8 mouse cellular contexts compared by ENCODE assay signal in the genomic region with DNA sequence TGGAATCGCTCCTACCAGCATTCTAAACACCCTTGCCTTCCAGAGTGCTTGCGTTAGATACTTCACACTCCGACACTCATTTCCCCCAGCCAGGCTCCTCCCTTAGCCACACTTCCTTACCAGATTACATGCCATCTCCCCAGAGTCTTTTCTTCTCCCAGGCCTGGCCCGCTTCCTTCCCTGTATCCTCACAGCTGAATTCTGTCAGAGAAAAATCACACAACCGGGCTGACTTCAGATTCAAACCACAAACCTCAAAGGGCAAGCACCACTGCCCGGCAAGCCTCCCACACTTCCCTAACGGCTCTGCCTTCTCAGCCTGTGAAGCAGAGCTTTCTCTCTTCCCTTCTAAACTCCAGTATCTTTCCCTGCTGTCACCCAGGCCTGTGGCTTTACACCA. TPM values are rescaled to one million over a fixed set of nuclear protein-coding genes. Genes with fewer than 3 reads are reported as not detected.
A peak's percentile ranks its signal among the peaks of the same experiment; 100 is the strongest.
DNase-seq lines count a peak whose midpoint lies in the region; ATAC-seq and TF ChIP-seq lines count a peak whose summit lies in the region.

No protein-coding gene starts in this region.

- H3K36me3 ChIP-seq in stomach, postnatal 0 days (ENCODE audit: control insufficient read depth, insufficient read depth, low read length) = no peaks in the 10 kb centered on the region; the same call in 1 of the 2 replicates

- ATAC-seq in common myeloid progenitor, adult 5-6 weeks (replicated peaks; ENCODE audit: low read depth, poor library complexity, severe bottlenecking) = peak; percentile 87
- no peak for ATAC-seq in stomach, postnatal 0 days (ENCODE audit: low FRiP score, low TSS enrichment)

- peak; percentile 13 for DNase-seq in embryo, embryonic 11 days
- no peak for DNase-seq in embryo, embryonic 10.5 days (ENCODE audit: low spot score)
- peak; percentile 48 to 55 for DNase-seq in heart, postnatal 14 days
- DNase-seq in lung, postnatal 10 days = peak; percentile 59
- peak; percentile 19 for DNase-seq in stomach, postnatal 0 days (ENCODE audit: low spot score)
- no peak for DNase-seq in left cerebral cortex, postnatal 36 days (ENCODE audit: low spot score in 2 of 2)
- DNase-seq in frontal cortex, postnatal 25 days (ENCODE audit: low spot score in 2 of 2) = no peak

- H3K27ac ChIP-seq in stomach, postnatal 0 days (replicated peaks) = no peak overlapping the region; the same call in 1 of the 2 replicates

- peak overlapping the region; percentile 4; the same call in 1 of the 2 replicates for H3K9ac ChIP-seq in stomach, postnatal 0 days (ENCODE audit: low read length)

- no peak overlapping the region for H3K4me2 ChIP-seq in stomach, postnatal 0 days (replicated peaks; ENCODE audit: low read depth)

- no peaks in the 10 kb centered on the region for H3K27me3 ChIP-seq in stomach, postnatal 0 days (ENCODE audit: control insufficient read depth, insufficient read depth, low read length)

- TF ChIP-seq CTCF in stomach, postnatal 0 days (IDR thresholded peaks at IDR 0.05; ENCODE audit: low read depth) = no peak

- WGBS in stomach, postnatal 0 days = 21% methylated on average over 7 of the region's 7 CpGs

- no peak overlapping the region for H3K4me3 ChIP-seq in stomach, postnatal 0 days (ENCODE audit: low read depth, low read length)

- no peaks in the 10 kb centered on the region; the same call in 1 of the 2 replicates for H3K4me1 ChIP-seq in stomach, postnatal 0 days (replicated peaks; ENCODE audit: control insufficient read depth, insufficient read depth)

- no peak for TF ChIP-seq EP300 in stomach, postnatal 0 days (optimal IDR thresholded peaks at IDR 0.05)

- H3K9me3 ChIP-seq in stomach, postnatal 0 days (ENCODE audit: control insufficient read depth, low read length) = no peaks in the 10 kb centered on the region

- intact Hi-C loops in heart, postnatal 14 days (cut with DNase I) = no loop called here
- intact Hi-C loops in left cerebral cortex, postnatal 36 days (cut with DNase I) = no loop called here

RNA-seq across cellular contexts. Expression of a gene that starts 4.7 kb away (rescaled TPM):
- total RNA-seq in common myeloid progenitor, adult 5-6 weeks (2017) = 0.92 and 5.1 TPM in 2 replicates
- 10 to 100 TPM; 20.0 to 24.1 TPM for total RNA-seq in heart, postnatal 14 days (2021)
- polyA plus RNA-seq in stomach, postnatal 0 days (2015; fragmentation: Nextera tagmentation; extraction: Ambion mirVana) = 20.9 and 22.7 TPM in 2 replicates
- total RNA-seq in left cerebral cortex, postnatal 36 days (2021) = 10 to 100 TPM; 70.8 to 79.2 TPM

RNA-seq across cellular contexts. Expression of a gene that starts 8.2 kb away (rescaled TPM):
- 2.2 and 2.5 TPM in 2 replicates for total RNA-seq in common myeloid progenitor, adult 5-6 weeks (2017)
- under 1 TPM; 0.17 to 0.49 TPM for total RNA-seq in heart, postnatal 14 days (2021)
- 5.1 and 5.4 TPM in 2 replicates for polyA plus RNA-seq in stomach, postnatal 0 days (2015; fragmentation: Nextera tagmentation; extraction: Ambion mirVana)
- not detected for total RNA-seq in left cerebral cortex, postnatal 36 days (2021)

RNA-seq across cellular contexts. Expression of a gene that starts 47.5 kb away (rescaled TPM):
- total RNA-seq in common myeloid progenitor, adult 5-6 weeks (2017) = 44.3 and 54.4 TPM in 2 replicates
- total RNA-seq in heart, postnatal 14 days (2021) = 100 to 1,000 TPM; 117 to 139 TPM
- 54.6 and 56.0 TPM in 2 replicates for polyA plus RNA-seq in stomach, postnatal 0 days (2015; fragmentation: Nextera tagmentation; extraction: Ambion mirVana)
- total RNA-seq in left cerebral cortex, postnatal 36 days (2021) = 100 to 1,000 TPM; 131 to 151 TPM

Comparison
In these comparisons a context has a peak if more than half of its experiments do, and no peak if none do; other contexts are left out.
1. DNase-seq: peak in embryo, embryonic 11 days (single experiment), heart, postnatal 14 days (2 of 2), lung, postnatal 10 days (single experiment) and stomach, postnatal 0 days (single experiment); none in embryo, embryonic 10.5 days (single experiment), left cerebral cortex, postnatal 36 days (0 of 2) and frontal cortex, postnatal 25 days (0 of 2).